7 mouse cellular contexts compared by ENCODE assay signal in genomic region chr2:112265448-112266241, GRCm38 (mm10). TPM values are rescaled to one million over a fixed set of nuclear protein-coding genes. Genes with fewer than 3 reads are reported as not detected.
DNase-seq lines count a peak whose midpoint lies in the region; ATAC-seq lines count a peak whose summit lies in the region.

TSS of gene Slc12a6 (plus strand) at chr2:112265825.

- H3K27me3 ChIP-seq in embryonic facial prominence, embryonic 12.5 days, result no peaks in the 10 kb centered on the region
- no peaks in the 10 kb centered on the region for H3K27me3 ChIP-seq in limb, embryonic 13.5 days
- no peaks in the 10 kb centered on the region for H3K27me3 ChIP-seq in midbrain, embryonic 16.5 days (ENCODE audit: control insufficient read depth, insufficient read depth, low read depth, low read length)

- peak within 1 kb of the TSS; percentile 86 for H3K4me3 ChIP-seq in embryonic facial prominence, embryonic 12.5 days
- peak within 1 kb of the TSS; percentile 76 for H3K4me3 ChIP-seq in limb, embryonic 13.5 days
- peak within 1 kb of the TSS; percentile 91 for H3K4me3 ChIP-seq in midbrain, embryonic 16.5 days (ENCODE audit: low read depth, low read length)

- peak within 1 kb of the TSS; percentile 90 for H3K4me2 ChIP-seq in embryonic facial prominence, embryonic 12.5 days (replicated peaks)
- H3K4me2 ChIP-seq in limb, embryonic 13.5 days (replicated peaks), result peak within 1 kb of the TSS; percentile 95
- peak within 1 kb of the TSS; percentile 92 for H3K4me2 ChIP-seq in midbrain, embryonic 16.5 days (ENCODE audit: low read length)

- H3K36me3 ChIP-seq in embryonic facial prominence, embryonic 12.5 days, result no peaks in the 10 kb centered on the region
- no peaks in the 10 kb centered on the region for H3K36me3 ChIP-seq in limb, embryonic 13.5 days
- no peaks in the 10 kb centered on the region for H3K36me3 ChIP-seq in midbrain, embryonic 16.5 days (ENCODE audit: control insufficient read depth, insufficient read depth, low read length)

- H3K9ac ChIP-seq in embryonic facial prominence, embryonic 12.5 days, result peak within 1 kb of the TSS; percentile 70
- H3K9ac ChIP-seq in limb, embryonic 13.5 days, result peak within 1 kb of the TSS; percentile 76
- peak within 1 kb of the TSS; percentile 72 for H3K9ac ChIP-seq in midbrain, embryonic 16.5 days (ENCODE audit: low read depth, low read length)

- H3K27ac ChIP-seq in embryonic facial prominence, embryonic 12.5 days, result peak within 1 kb of the TSS; percentile 89
- H3K27ac ChIP-seq in limb, embryonic 13.5 days, result peak within 1 kb of the TSS; percentile 80
- peak within 1 kb of the TSS; percentile 93 for H3K27ac ChIP-seq in midbrain, embryonic 16.5 days (ENCODE audit: low read length)

- peak; percentile 94 for ATAC-seq in embryonic facial prominence, embryonic 12.5 days (ENCODE audit: insufficient number of reproducible peaks, insufficient read depth, low FRiP score, low TSS enrichment)
- ATAC-seq in limb, embryonic 13.5 days (ENCODE audit: low FRiP score, low read depth), result peak; percentile 95
- ATAC-seq in midbrain, embryonic 16.5 days, result peak; percentile 94

- under 1% methylated on average over 77 of the region's 85 CpGs for WGBS in embryonic facial prominence, embryonic 12.5 days
- WGBS in limb, embryonic 13.5 days, result under 1% methylated on average over 78 of the region's 85 CpGs
- WGBS in midbrain, embryonic 16.5 days, result under 1% methylated on average over 65 of the region's 85 CpGs

- peaks cover 20% of the 10 kb centered on the region for H3K4me1 ChIP-seq in embryonic facial prominence, embryonic 12.5 days
- peaks cover 34% of the 10 kb centered on the region for H3K4me1 ChIP-seq in limb, embryonic 13.5 days
- peaks cover 42% of the 10 kb centered on the region for H3K4me1 ChIP-seq in midbrain, embryonic 16.5 days (ENCODE audit: control insufficient read depth, insufficient read depth, low read length)

- H3K9me3 ChIP-seq in embryonic facial prominence, embryonic 12.5 days, result no peaks in the 10 kb centered on the region
- no peaks in the 10 kb centered on the region for H3K9me3 ChIP-seq in limb, embryonic 13.5 days
- H3K9me3 ChIP-seq in midbrain, embryonic 16.5 days (replicated peaks; ENCODE audit: control insufficient read depth, low read length, poor library complexity, severe bottlenecking), result no peaks in the 10 kb centered on the region

- peak; percentile 96 for DNase-seq in adrenal gland, postnatal 25 days
- DNase-seq in heart, adult 18-20 months, result peak; percentile 92 to 96
- DNase-seq in kidney, adult 8-10 months, result peak; percentile 93 to 94
- DNase-seq in spleen, postnatal 10 days (ENCODE audit: low spot score in 2 of 2), result peak; percentile 93 to 96

RNA-seq across cellular contexts. Expression of gene Slc12a6, which starts in this region (rescaled TPM):
- total RNA-seq in adrenal gland, postnatal 25 days (2021), result 43.4 and 52.9 TPM in 2 replicates
- polyA plus RNA-seq in embryonic facial prominence, embryonic 12.5 days (2016; fragmentation: Nextera tagmentation; extraction: Ambion mirVana), result 12.9 and 14.3 TPM in 2 replicates
- total RNA-seq in heart, adult 18-20 months (2021), result 10 to 100 TPM; 26.5 to 31.5 TPM
- polyA plus RNA-seq in limb, embryonic 13.5 days (2015; fragmentation: Nextera tagmentation; extraction: Ambion mirVana), result 9.2 and 9.5 TPM in 2 replicates
- 19.2 and 20.8 TPM in 2 replicates for polyA plus RNA-seq in midbrain, embryonic 16.5 days (2015; fragmentation: Nextera tagmentation; extraction: Ambion mirVana)

Comparison
In these comparisons a context has a peak if more than half of its experiments do, and no peak if none do; other contexts are left out.
1. Peak in every context shown above with its lines: DNase-seq, ATAC-seq, H3K4me3 ChIP-seq and H3K27ac ChIP-seq.